Mouse (Mus musculus): ENCODE measurements around the gene Afm. TPM values are rescaled to one million over a fixed set of nuclear protein-coding genes. Genes with fewer than 3 reads are reported as not detected.

Gene Afm
- polyA plus RNA-seq, 1 experiment: not detected

DNA sequence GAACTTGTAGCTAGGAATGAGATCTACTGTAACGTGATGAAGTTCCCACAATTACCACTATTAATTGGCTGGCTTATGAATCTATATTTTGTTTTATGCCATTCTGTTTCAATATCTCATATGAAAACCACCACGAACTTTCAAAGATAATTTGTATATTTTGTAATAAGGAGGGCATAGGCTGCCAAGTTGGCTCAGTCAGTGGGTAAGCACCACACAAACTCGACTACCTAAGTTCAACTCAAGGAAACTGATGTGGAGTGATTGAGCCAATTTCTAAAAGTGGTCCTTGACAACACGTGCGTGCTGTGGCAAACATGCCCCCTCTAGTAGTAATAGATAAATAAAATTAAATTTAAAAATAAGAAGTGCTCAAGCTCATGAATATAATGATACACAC is 17.0 kb upstream of the Afm start:
- Histone ChIP-seq H3K4me3 (no peak overlapping the region), H3K36me3 (ENCODE audit: control insufficient read depth, insufficient read depth) (no peaks in the 10 kb centered on the region), H3ac (ENCODE audit: control insufficient read depth, insufficient read length) (no peak overlapping the region), H3K27me3 (ENCODE audit: control insufficient read depth, insufficient read depth, insufficient read length) (peaks cover 10% of the 10 kb centered on the region), H3K4me2 (ENCODE audit: low read depth) (no peak overlapping the region), H3K79me2 (ENCODE audit: control insufficient read depth, insufficient read depth) (no peaks in the 10 kb centered on the region)
- TF ChIP-seq MAX (IDR thresholded peaks at IDR 0.05; ENCODE audit: low read depth) (no peak), USF1 (IDR thresholded peaks at IDR 0.05; ENCODE audit: low read depth) (no peak), CEBPB (IDR thresholded peaks at IDR 0.05; ENCODE audit: insufficient read depth, poor library complexity, severe bottlenecking) (no peak), TCF3 (IDR thresholded peaks at IDR 0.05; ENCODE audit: insufficient read length, low read depth) (no peak), REST (IDR thresholded peaks at IDR 0.05; ENCODE audit: insufficient read depth, insufficient read length) (no peak), TCF12 (IDR thresholded peaks at IDR 0.05; ENCODE audit: insufficient read depth, poor library complexity, severe bottlenecking) (no peak), E2F4 (IDR thresholded peaks at IDR 0.05; ENCODE audit: insufficient read depth) (no peak), SRF (IDR thresholded peaks at IDR 0.05; ENCODE audit: control insufficient read depth, insufficient read length, low read depth) (no peak), POLR2A (IDR thresholded peaks at IDR 0.05; ENCODE audit: insufficient read length, low read depth) (no peak), MYOG (IDR thresholded peaks at IDR 0.05; ENCODE audit: control insufficient read depth in 1 of 3, insufficient read depth in 1 of 3, insufficient read length in 2 of 3, low read depth in 2 of 3) (no peak), POLR2AphosphoS2 (IDR thresholded peaks at IDR 0.05; ENCODE audit: insufficient read length, low read depth) (no peak), MYOD1 (IDR thresholded peaks at IDR 0.05; ENCODE audit: control insufficient read depth in 1 of 3, insufficient read length in 2 of 3, low read depth in 2 of 3) (no peak)

DNA sequence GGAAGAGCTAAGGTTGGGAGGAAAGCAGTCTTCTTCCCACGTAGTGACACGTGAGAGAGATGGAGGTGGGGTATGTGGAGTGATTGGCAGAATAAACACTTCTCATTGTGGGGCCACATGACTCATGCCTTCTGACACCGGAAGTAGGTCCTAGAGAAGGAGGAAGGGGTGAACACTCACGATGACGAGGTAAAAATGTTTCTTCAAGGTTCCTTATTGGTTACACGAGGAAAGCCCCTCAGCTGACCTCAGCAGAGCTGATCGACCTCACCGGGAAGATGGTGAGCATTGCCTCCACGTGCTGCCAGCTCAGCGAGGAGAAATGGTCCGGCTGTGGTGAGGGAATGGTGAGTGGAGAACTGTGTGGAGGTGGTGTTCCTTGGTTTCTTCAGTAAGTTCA is 14.0 kb upstream of the Afm start:
- Histone ChIP-seq H3ac (ENCODE audit: control insufficient read depth, insufficient read length) (no peak overlapping the region), H3K36me3 (ENCODE audit: control insufficient read depth, insufficient read depth) (no peaks in the 10 kb centered on the region), H3K79me2 (ENCODE audit: control insufficient read depth, insufficient read depth) (no peaks in the 10 kb centered on the region), H3K4me3 (no peak overlapping the region), H3K4me2 (ENCODE audit: low read depth) (no peak overlapping the region), H3K27me3 (ENCODE audit: control insufficient read depth, insufficient read depth, insufficient read length) (peaks cover 7% of the 10 kb centered on the region)
- TF ChIP-seq MYOG (IDR thresholded peaks at IDR 0.05; ENCODE audit: control insufficient read depth in 1 of 3, insufficient read depth in 1 of 3, insufficient read length in 2 of 3, low read depth in 2 of 3) (no peak), TCF12 (IDR thresholded peaks at IDR 0.05; ENCODE audit: insufficient read depth, poor library complexity, severe bottlenecking) (no peak), CEBPB (IDR thresholded peaks at IDR 0.05; ENCODE audit: insufficient read depth, poor library complexity, severe bottlenecking) (no peak), SRF (IDR thresholded peaks at IDR 0.05; ENCODE audit: control insufficient read depth, insufficient read length, low read depth) (no peak), POLR2A (IDR thresholded peaks at IDR 0.05; ENCODE audit: insufficient read length, low read depth) (no peak), MYOD1 (IDR thresholded peaks at IDR 0.05; ENCODE audit: control insufficient read depth in 1 of 3, insufficient read length in 2 of 3, low read depth in 2 of 3) (no peak), POLR2AphosphoS2 (IDR thresholded peaks at IDR 0.05; ENCODE audit: insufficient read length, low read depth) (no peak), REST (IDR thresholded peaks at IDR 0.05; ENCODE audit: insufficient read depth, insufficient read length) (no peak), USF1 (IDR thresholded peaks at IDR 0.05; ENCODE audit: low read depth) (no peak), E2F4 (IDR thresholded peaks at IDR 0.05; ENCODE audit: insufficient read depth) (no peak), TCF3 (IDR thresholded peaks at IDR 0.05; ENCODE audit: insufficient read length, low read depth) (no peak), MAX (IDR thresholded peaks at IDR 0.05; ENCODE audit: low read depth) (no peak)

DNA sequence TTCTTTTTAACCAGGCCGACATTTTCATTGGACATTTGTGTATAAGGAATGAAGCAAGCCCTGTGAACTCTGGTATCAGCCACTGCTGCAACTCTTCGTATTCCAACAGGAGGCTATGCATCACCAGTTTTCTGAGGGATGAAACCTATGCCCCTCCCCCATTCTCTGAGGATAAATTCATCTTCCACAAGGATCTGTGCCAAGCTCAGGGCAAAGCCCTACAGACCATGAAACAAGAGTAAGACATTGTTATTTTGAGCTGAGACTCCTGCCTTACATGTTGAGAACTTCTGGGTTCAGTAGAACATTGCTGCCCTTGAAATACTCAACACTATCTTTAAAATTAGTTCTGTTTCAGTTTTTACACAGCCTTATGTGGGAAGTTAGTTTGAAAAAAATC is 12.2 kb upstream of the Afm start:
- no peaks in the 10 kb centered on the region for H3K36me3 ChIP-seq (ENCODE audit: control insufficient read depth, insufficient read depth)
- no peaks in the 10 kb centered on the region for H3K79me2 ChIP-seq (ENCODE audit: control insufficient read depth, insufficient read depth)
- no peak overlapping the region for H3K4me2 ChIP-seq (ENCODE audit: low read depth)
- H3ac ChIP-seq (ENCODE audit: control insufficient read depth, insufficient read length): no peak overlapping the region
- TF ChIP-seq SRF (IDR thresholded peaks at IDR 0.05; ENCODE audit: control insufficient read depth, insufficient read length, low read depth): no peak
- no peak overlapping the region for H3K4me3 ChIP-seq
- peaks cover 7% of the 10 kb centered on the region for H3K27me3 ChIP-seq (ENCODE audit: control insufficient read depth, insufficient read depth, insufficient read length)

DNA sequence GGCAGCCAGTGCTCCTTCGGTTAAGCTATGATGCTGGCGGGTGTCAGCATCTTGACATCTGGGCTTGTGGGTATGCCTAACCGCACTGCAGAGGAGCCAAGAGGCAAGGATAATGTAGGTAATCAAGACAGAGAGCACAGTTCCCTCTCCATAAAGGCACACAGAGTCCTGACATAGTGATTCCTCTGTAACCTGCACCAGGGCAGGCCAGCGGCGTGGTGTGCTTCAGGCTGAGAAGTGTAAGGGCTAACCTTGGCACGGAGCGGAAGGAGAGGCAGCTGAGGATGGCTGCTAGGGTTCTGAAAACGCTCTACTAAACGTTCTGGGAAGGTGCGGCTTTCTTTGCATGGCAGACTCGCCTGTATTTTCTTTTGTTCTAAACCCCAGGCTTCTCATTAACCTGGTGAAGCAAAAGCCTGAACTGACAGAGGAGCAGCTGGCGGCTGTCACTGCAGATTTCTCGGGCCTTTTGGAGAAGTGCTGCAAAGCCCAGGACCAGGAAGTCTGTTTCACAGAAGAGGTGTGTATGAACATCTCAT is 11.3 kb upstream of the Afm start:
- H3K79me2 ChIP-seq (ENCODE audit: control insufficient read depth, insufficient read depth): no peaks in the 10 kb centered on the region
- TF ChIP-seq TCF3 (IDR thresholded peaks at IDR 0.05; ENCODE audit: insufficient read length, low read depth) (no peak), TCF12 (IDR thresholded peaks at IDR 0.05; ENCODE audit: insufficient read depth, poor library complexity, severe bottlenecking) (no peak), MYOD1 (IDR thresholded peaks at IDR 0.05; ENCODE audit: control insufficient read depth in 1 of 3, insufficient read length in 2 of 3, low read depth in 2 of 3) (no peak), POLR2AphosphoS2 (IDR thresholded peaks at IDR 0.05; ENCODE audit: insufficient read length, low read depth) (no peak), POLR2A (IDR thresholded peaks at IDR 0.05; ENCODE audit: insufficient read length, low read depth) (no peak), MAX (IDR thresholded peaks at IDR 0.05; ENCODE audit: low read depth) (no peak), USF1 (IDR thresholded peaks at IDR 0.05; ENCODE audit: low read depth) (no peak), CEBPB (IDR thresholded peaks at IDR 0.05; ENCODE audit: insufficient read depth, poor library complexity, severe bottlenecking) (no peak), REST (IDR thresholded peaks at IDR 0.05; ENCODE audit: insufficient read depth, insufficient read length) (no peak), SRF (IDR thresholded peaks at IDR 0.05; ENCODE audit: control insufficient read depth, insufficient read length, low read depth) (no peak), MYOG (IDR thresholded peaks at IDR 0.05; ENCODE audit: control insufficient read depth in 1 of 3, insufficient read depth in 1 of 3, insufficient read length in 2 of 3, low read depth in 2 of 3) (no peak), E2F4 (IDR thresholded peaks at IDR 0.05; ENCODE audit: insufficient read depth) (no peak)
- no peak overlapping the region for H3ac ChIP-seq (ENCODE audit: control insufficient read depth, insufficient read length)
- no peak overlapping the region for H3K4me2 ChIP-seq (ENCODE audit: low read depth)
- H3K36me3 ChIP-seq (ENCODE audit: control insufficient read depth, insufficient read depth): no peaks in the 10 kb centered on the region
- peaks cover 7% of the 10 kb centered on the region for H3K27me3 ChIP-seq (ENCODE audit: control insufficient read depth, insufficient read depth, insufficient read length)
- no peak overlapping the region for H3K4me3 ChIP-seq
